Comparison of ENCODE assay signal across 10 mouse cellular contexts in the genomic region with DNA sequence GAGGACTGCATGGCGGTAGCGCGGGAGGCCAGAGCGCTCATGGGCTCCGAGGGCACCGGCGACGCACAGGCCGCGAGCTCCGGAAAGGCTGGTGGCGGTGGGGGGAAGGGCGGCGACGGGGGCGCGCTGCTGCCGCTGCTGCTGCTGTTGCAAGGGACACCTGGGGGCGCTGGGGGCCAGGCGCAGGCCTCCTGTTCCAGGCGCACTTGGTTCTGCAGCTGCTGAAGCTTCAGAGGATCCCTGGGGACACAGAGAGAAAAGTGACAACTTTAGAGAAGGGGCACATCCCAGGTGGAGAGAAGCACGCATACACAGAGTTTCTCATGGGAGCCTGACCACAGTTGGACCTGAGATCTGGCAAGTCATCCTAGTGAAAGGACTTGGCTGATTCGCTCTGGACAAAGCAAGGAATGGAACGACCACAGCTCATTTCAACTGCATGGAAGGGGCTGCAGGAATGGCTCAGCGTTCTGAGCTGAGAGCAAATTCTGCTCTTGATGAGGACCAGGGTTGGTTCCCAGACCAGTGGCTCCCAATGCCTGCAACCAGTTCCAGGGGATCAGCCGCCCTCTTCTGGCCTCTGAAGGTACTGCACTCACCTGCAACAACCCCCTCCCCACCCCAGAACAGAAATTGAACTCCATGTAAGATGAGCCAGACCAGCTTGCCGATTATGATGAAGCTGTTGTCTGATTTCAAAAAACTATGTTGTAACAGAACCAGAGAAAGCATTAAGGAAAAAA.
DNase-seq lines count a peak whose midpoint lies in the region; ATAC-seq and TF ChIP-seq lines count a peak whose summit lies in the region.
"Had no signal": no experiment of that assay in that cellular context is flagged by ENCODE, and none has a peak within 500 bp of the region (broad histone marks: within the 10 kb centered on the region; RNA-seq: fewer than 3 reads in every experiment).

No protein-coding gene starts in this region.

- ATAC-seq in heart, postnatal 0 days (ENCODE audit: insufficient read depth, low read depth), result 0 out of 2 replicates have a peak, but pooled peaks have one; percentile 4
- no peak for ATAC-seq in Patski
- no peak; the same call in 1 of the 2 replicates for ATAC-seq in hindbrain, embryonic 15.5 days (ENCODE audit: low FRiP score, low read depth)
- ATAC-seq in neural tube, embryonic 14.5 days (ENCODE audit: low read depth), result peak; percentile 28; the same call in 1 of the 2 replicates
- no peak for ATAC-seq in inflammation-experienced regulatory T-cells, adult 6 months
- ATAC-seq in erythroblast, adult 5-6 weeks (replicated peaks; ENCODE audit: low FRiP score, poor library complexity, severe bottlenecking), result no peak
- ATAC-seq: forebrain, embryonic 13.5 days had no signal

- no peak for TF ChIP-seq EP300 in heart, postnatal 0 days (IDR thresholded peaks at IDR 0.05; ENCODE audit: low read depth)

- no peak overlapping the region for H3K27ac ChIP-seq in heart, postnatal 0 days (ENCODE audit: low read depth)
- no peak overlapping the region for H3K27ac ChIP-seq in hindbrain, embryonic 15.5 days (replicated peaks)
- H3K27ac ChIP-seq in neural tube, embryonic 14.5 days (ENCODE audit: low read depth, low read length), result no peak overlapping the region
- H3K27ac ChIP-seq: forebrain, embryonic 13.5 days had no signal

- H3K9ac ChIP-seq in heart, postnatal 0 days (replicated peaks; ENCODE audit: low read depth, low read length), result no peak overlapping the region
- no peak overlapping the region for H3K9ac ChIP-seq in hindbrain, embryonic 15.5 days
- no peak overlapping the region for H3K9ac ChIP-seq in neural tube, embryonic 14.5 days (replicated peaks; ENCODE audit: low read depth, low read length)
- H3K9ac ChIP-seq: forebrain, embryonic 13.5 days had no signal

- H3K4me3 ChIP-seq in heart, postnatal 0 days (ENCODE audit: low read depth, low read length), result no peak overlapping the region
- H3K4me3 ChIP-seq in hindbrain, embryonic 15.5 days, result peak overlapping the region; percentile 28
- no peak overlapping the region for H3K4me3 ChIP-seq in neural tube, embryonic 14.5 days (ENCODE audit: low read depth, low read length)
- H3K4me3 ChIP-seq: forebrain, embryonic 13.5 days had no signal

- DNase-seq in heart, postnatal 0 days (ENCODE audit: low spot score), result no peak
- DNase-seq in heart, postnatal 25 days (ENCODE audit: low spot score), result no peak
- no peak for DNase-seq in Patski (ENCODE audit: low read depth, low spot score)
- no peak for DNase-seq in kidney, adult 11 months
- DNase-seq: right cerebral cortex, adult 18-20 months had no signal

- H3K27me3 ChIP-seq in heart, postnatal 0 days (ENCODE audit: control insufficient read depth, insufficient read depth, low read length), result no peaks in the 10 kb centered on the region
- no peaks in the 10 kb centered on the region for H3K27me3 ChIP-seq in Patski
- H3K27me3 ChIP-seq in hindbrain, embryonic 15.5 days, result no peaks in the 10 kb centered on the region
- H3K27me3 ChIP-seq in neural tube, embryonic 14.5 days (ENCODE audit: control insufficient read depth, insufficient read depth, low read length), result no peaks in the 10 kb centered on the region
- H3K27me3 ChIP-seq: forebrain, embryonic 13.5 days had no signal

- peak; percentile 39 for TF ChIP-seq CTCF in heart, postnatal 0 days (IDR thresholded peaks at IDR 0.05; ENCODE audit: low read depth)
- peak; percentile 47 for TF ChIP-seq CTCF in Patski (IDR thresholded peaks at IDR 0.05)

- H3K4me2 ChIP-seq in heart, postnatal 0 days (ENCODE audit: low read depth, low read length), result no peak overlapping the region
- peak overlapping the region; percentile 47 for H3K4me2 ChIP-seq in hindbrain, embryonic 15.5 days
- H3K4me2 ChIP-seq in neural tube, embryonic 14.5 days (ENCODE audit: low read depth, low read length), result no peak overlapping the region
- H3K4me2 ChIP-seq: forebrain, embryonic 13.5 days had no signal

- peaks cover 44% of the 10 kb centered on the region for H3K36me3 ChIP-seq in heart, postnatal 0 days (replicated peaks; ENCODE audit: control insufficient read depth, insufficient read depth, low read length)
- peaks cover 11% of the 10 kb centered on the region for H3K36me3 ChIP-seq in hindbrain, embryonic 15.5 days
- peaks cover 7% of the 10 kb centered on the region; the same call in 1 of the 2 replicates for H3K36me3 ChIP-seq in neural tube, embryonic 14.5 days (ENCODE audit: control insufficient read depth, insufficient read depth, low read length)

- 64% methylated on average over 27 of the region's 27 CpGs for WGBS in heart, postnatal 0 days
- 46% methylated on average over 27 of the region's 27 CpGs for WGBS in hindbrain, embryonic 15.5 days
- WGBS in neural tube, embryonic 14.5 days, result 52% methylated on average over 13 of the region's 27 CpGs

- H3K9me3 ChIP-seq in heart, postnatal 0 days (replicated peaks; ENCODE audit: control insufficient read depth, low read length), result peaks cover 10% of the 10 kb centered on the region; the same call in 1 of the 2 replicates
- peaks cover 4% of the 10 kb centered on the region for H3K9me3 ChIP-seq in hindbrain, embryonic 15.5 days
- H3K9me3 ChIP-seq in neural tube, embryonic 14.5 days (ENCODE audit: control insufficient read depth, low read length), result no peaks in the 10 kb centered on the region

- CTCF ChIA-PET in Patski (lab: Charles Lee), result interaction anchor here (1.2 to 1.5 kb wide), 3 partner anchors 10 to 202 kb away, joined by 3 to 4 read pairs (median 4); no protein-coding TSS in a partner anchor

- intact Hi-C loops in heart, postnatal 25 days (cut with DNase I), result no loop called here

- in situ Hi-C loops in Patski (cut with MboI; ENCODE audit: low pct_unique_long_range_greater_than_20kb), result no loop called here

- POLR2A ChIA-PET in Patski (lab: Charles Lee), result interaction anchor here (0.7 kb wide), 1 partner anchor 14 kb away, joined by 5 read pairs; no protein-coding TSS in a partner anchor

- no peaks in the 10 kb centered on the region for H3K4me1 ChIP-seq in heart, postnatal 0 days (ENCODE audit: control insufficient read depth, insufficient read depth)
- peaks cover 3% of the 10 kb centered on the region; the same call in 1 of the 2 replicates for H3K4me1 ChIP-seq in hindbrain, embryonic 15.5 days (replicated peaks)
- H3K4me1 ChIP-seq in neural tube, embryonic 14.5 days (ENCODE audit: control insufficient read depth, insufficient read depth, low read length), result no peaks in the 10 kb centered on the region

Comparison
In these comparisons a context has a peak if more than half of its experiments do, and no peak if none do; other contexts are left out.
1. ATAC-seq: peak in heart, postnatal 0 days (single experiment) and neural tube, embryonic 14.5 days (single experiment); none in Patski (single experiment), hindbrain, embryonic 15.5 days (single experiment), inflammation-experienced regulatory T-cells, adult 6 months (single experiment) and erythroblast, adult 5-6 weeks (single experiment).